Mouse (Mus musculus) midbrain, embryonic 16.5 days (tissue): ENCODE measurements at regions not wholly inside any gene's neighbourhood (a gene's known extent, or its start where the extent isn't known, plus 50 kb on each side); places are given as distances from the start of the nearest gene placed in this dataset.

Source experiments
- ATAC-seq: fragments of 200-750 bp; cut with Nextera tagmentation; 2 replicates; pipeline ENCODE4 v1.8.0; 2017; ENCODE audit warnings: moderate TSS enrichment
- H3K27ac ChIP-seq: fragments of 300-500 bp; sonication (generic); 2 replicates; pipeline ENCODE4 v1.5.1; 2014; ENCODE audit warnings: mild to moderate bottlenecking, low read length, mixed read lengths
- H3K27me3 ChIP-seq: fragments of 300-500 bp; sonication (generic); 2 replicates; pipeline ENCODE4 v1.6.1; 2014; ENCODE audit warnings: low read depth, low read length, mixed read lengths; ENCODE audit not compliant: control insufficient read depth, insufficient read depth
- H3K36me3 ChIP-seq: fragments of 300-500 bp; sonication (generic); 2 replicates; pipeline ENCODE4 v1.6.1; 2014; ENCODE audit warnings: mild to moderate bottlenecking, low read length, moderate library complexity, mixed read lengths; ENCODE audit not compliant: control insufficient read depth, insufficient read depth
- H3K4me1 ChIP-seq: fragments of 300-500 bp; sonication (generic); 2 replicates; pipeline ENCODE4 v1.6.1; 2014; ENCODE audit warnings: mild to moderate bottlenecking, low read length, mixed read lengths; ENCODE audit not compliant: control insufficient read depth, insufficient read depth
- H3K4me2 ChIP-seq: fragments of 300-500 bp; sonication (generic); 2 replicates; pipeline ENCODE4 v1.6.1; 2014; ENCODE audit warnings: mild to moderate bottlenecking, low read length, mixed read lengths
- H3K4me3 ChIP-seq: fragments of 300-500 bp; sonication (generic); 2 replicates; pipeline ENCODE4 v1.5.1; 2014; ENCODE audit warnings: low read depth, mild to moderate bottlenecking, low read length, moderate library complexity, mixed read lengths
- H3K9ac ChIP-seq: fragments of 300-500 bp; sonication (generic); 2 replicates; pipeline ENCODE4 v1.6.1; 2014; ENCODE audit warnings: low read depth, low read length, mixed read lengths
- H3K9me3 ChIP-seq: fragments of 300-500 bp; sonication (generic); replicated peaks from 2 replicates; pipeline ENCODE4 v1.6.1; 2014; ENCODE audit warnings: mild to moderate bottlenecking, low read length, mixed read lengths; ENCODE audit not compliant: control insufficient read depth, poor library complexity, severe bottlenecking
- WGBS: fragments of 180-500 bp; shearing (Covaris S2); extraction: QIAGEN DNeasy Blood & Tissue Kit; methylation state at CpG from one replicate; pipeline ENCODE4 v1.1.7; 2014; 5-methylcytosine and 5-hydroxymethylcytosine counted together

DNA sequence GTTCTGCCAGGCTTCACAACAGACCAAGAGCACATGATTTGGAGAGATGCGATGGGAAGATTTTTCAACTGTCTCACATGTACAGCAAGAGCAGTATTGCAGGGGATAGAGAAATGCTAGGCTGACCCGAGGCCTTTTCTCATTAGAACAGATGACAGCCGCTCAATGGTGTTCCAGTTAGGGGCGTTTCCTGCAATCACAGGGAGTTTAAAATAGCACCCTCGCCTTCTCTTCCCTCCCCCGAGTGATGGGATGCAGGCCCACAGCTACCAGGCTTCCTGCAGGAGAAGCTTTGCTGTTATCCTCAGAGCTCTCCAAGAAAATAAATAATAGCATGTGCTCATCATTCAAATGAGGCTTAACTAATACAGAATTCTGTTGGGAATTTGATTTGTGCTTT lies 526.9 kb upstream of the Tmem132c start:
- H3K27me3 ChIP-seq, result no peaks in the 10 kb centered on the region
- no peak overlapping the region for H3K4me2 ChIP-seq
- H3K9ac ChIP-seq, result no peak overlapping the region
- 72% methylated on average over 6 of the region's 6 CpGs for WGBS
- H3K9me3 ChIP-seq, result no peaks in the 10 kb centered on the region
- ATAC-seq, result no peak
- no peak overlapping the region for H3K4me3 ChIP-seq
- no peak overlapping the region for H3K27ac ChIP-seq
- no peaks in the 10 kb centered on the region for H3K36me3 ChIP-seq
- H3K4me1 ChIP-seq, result no peaks in the 10 kb centered on the region

DNA sequence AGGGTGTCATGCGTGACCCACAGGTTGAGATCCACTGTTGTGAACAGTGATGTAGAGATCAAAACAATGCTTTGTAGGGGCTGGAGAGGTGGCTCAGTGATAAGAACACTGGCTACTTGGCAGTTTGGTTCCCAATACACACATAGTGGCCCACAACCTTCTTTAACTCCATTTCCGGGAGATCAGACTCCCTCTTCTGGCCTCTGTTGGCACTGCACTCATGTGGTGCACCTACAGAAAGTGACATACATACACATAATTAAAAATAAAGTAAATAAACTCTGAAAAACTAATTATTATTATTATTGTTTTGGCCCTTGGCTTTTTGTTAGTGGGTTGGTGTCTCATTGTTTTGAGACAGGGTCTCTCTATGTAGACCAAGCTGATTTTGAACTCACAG lies 523.2 kb upstream of the Tmem132c start:
- H3K9ac ChIP-seq, result no peak overlapping the region

DNA sequence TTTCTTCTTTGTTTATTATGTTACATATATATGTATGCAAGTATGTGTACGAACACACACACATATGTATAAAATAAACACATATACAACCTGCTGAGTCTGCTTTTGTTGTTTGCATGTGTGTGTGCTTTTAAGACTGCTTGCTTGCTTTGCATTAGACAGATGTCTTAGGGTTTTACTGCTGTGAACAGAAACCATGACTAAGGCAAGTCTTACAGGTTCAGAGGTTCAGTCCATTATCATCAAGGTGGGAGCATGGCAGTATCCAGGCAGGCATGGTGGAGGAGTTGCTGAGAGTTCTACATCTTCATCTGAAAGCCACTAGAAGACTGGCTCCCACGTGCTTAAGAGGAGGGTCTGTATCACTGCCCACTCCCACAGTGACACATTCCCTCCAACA lies 520.3 kb upstream of the Tmem132c start:
- 84% methylated on average over 2 of the region's 2 CpGs for WGBS
- Histone ChIP-seq H3K36me3 (no peaks in the 10 kb centered on the region), H3K9me3 (no peaks in the 10 kb centered on the region), H3K4me1 (no peaks in the 10 kb centered on the region), H3K9ac (no peak overlapping the region), H3K27me3 (no peaks in the 10 kb centered on the region), H3K27ac (no peak overlapping the region), H3K4me3 (no peak overlapping the region), H3K4me2 (no peak overlapping the region)
- no peak for ATAC-seq

More for the DNA sequence above, 523.2 kb upstream of the Tmem132c start:
- H3K9me3 ChIP-seq, result no peaks in the 10 kb centered on the region
- H3K4me2 ChIP-seq, result no peak overlapping the region
- no peaks in the 10 kb centered on the region for H3K36me3 ChIP-seq
- H3K27me3 ChIP-seq, result no peaks in the 10 kb centered on the region
- H3K27ac ChIP-seq, result no peak overlapping the region
- 95% methylated on average over 2 of the region's 2 CpGs for WGBS
- H3K4me3 ChIP-seq, result no peak overlapping the region
- H3K4me1 ChIP-seq, result no peaks in the 10 kb centered on the region
- ATAC-seq, result no peak

DNA sequence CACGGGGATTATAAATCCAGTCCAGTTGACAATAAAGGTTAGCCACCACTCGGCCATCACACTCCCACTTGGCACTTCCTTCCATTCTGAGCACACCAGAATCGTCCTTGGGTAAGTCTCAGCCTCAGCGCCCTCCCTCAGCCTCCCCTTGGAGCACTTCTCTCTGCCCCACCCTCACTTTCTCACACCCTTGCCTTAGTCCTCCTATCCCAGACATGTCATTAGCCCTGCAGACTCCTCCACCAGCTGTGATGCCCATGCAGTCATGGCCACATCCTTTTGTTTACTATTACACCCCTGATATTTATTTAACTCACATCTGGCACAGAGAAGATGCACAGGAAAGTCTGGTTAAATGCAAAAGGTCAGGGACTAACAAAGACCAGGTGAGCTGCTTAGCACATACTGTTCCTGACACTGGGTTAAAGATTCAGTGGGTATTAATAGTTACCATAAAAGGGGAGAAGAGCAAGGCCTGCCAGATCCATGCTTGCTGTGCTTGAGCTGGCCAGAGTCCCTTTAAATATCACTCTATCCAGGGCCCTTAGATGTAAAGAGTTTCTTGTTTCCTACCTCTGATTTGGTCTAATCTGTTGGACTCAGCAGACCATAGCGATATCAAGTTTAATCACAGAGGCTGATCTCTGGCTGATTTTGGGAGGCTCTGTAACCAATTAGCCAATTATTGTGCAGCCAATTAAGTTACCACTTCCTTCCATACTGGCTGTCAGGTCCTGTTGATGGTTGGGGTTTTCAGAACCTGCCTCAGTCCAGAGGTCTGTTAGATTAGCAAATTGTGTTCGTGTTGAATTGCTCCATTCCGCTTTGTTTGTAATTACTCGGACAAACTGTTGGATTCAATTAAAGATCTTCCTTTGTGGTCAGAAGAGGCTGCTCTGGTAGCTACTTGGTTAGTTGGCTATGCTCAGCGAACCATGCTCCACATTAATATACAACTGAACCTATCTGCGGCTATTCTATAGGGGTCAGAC lies 518.0 kb upstream of the Tmem132c start:
- no peak for ATAC-seq
- Histone ChIP-seq H3K4me1 (no peaks in the 10 kb centered on the region), H3K27ac (no peak overlapping the region), H3K9me3 (no peaks in the 10 kb centered on the region), H3K36me3 (no peaks in the 10 kb centered on the region), H3K9ac (no peak overlapping the region), H3K4me3 (no peak overlapping the region), H3K27me3 (no peaks in the 10 kb centered on the region), H3K4me2 (no peak overlapping the region)
- 67% methylated on average over 10 of the region's 10 CpGs for WGBS

DNA sequence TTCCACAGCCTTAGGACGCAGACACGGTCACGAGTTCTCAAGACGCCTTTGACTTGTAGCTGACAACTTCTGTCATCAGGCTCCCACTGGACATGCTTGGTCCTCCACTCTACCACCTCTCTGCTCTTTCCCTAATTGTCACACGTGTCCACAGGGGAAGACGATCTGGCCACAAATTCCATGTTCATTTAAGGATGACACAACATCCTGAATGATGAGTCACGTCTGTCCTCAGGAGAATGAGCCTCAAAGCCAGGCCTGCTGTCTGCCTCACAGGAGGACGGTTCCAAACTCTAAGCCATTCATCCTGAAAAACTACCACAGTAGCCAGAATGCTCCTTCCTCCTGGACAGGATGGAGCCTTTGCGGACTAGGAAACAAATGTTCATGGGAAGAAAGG lies 517.3 kb upstream of the Tmem132c start:
- no peak overlapping the region for H3K27ac ChIP-seq
- H3K4me3 ChIP-seq, result no peak overlapping the region
- H3K27me3 ChIP-seq, result no peaks in the 10 kb centered on the region
- H3K4me2 ChIP-seq, result no peak overlapping the region
- H3K36me3 ChIP-seq, result no peaks in the 10 kb centered on the region
- 90% methylated on average over 9 of the region's 9 CpGs for WGBS
- H3K4me1 ChIP-seq, result no peaks in the 10 kb centered on the region
- ATAC-seq, result no peak
- H3K9me3 ChIP-seq, result no peaks in the 10 kb centered on the region
- no peak overlapping the region for H3K9ac ChIP-seq

DNA sequence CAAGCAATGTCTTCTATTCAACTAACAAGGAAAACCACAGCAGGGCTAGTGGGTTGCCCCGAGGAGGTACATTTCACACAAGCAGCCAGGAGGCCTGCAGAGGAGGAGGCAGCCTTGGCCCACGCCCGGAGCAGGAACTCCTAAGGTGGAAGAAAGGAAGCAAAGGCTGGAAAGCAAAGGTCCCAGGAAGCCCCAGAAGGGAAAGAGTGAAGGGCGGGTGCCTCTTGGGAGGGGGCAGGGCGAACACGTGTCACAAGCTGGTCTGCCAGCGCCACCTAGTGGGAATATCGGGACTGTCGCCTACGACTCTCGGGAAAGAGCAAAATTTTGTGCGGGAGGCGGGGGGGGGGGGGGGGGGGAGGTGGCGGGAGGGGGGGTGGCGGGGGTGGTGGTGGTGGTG lies 508.1 kb upstream of the Tmem132c start:
- WGBS, result 4% methylated on average over 5 of the region's 15 CpGs
- H3K36me3 ChIP-seq, result no peaks in the 10 kb centered on the region
- H3K9me3 ChIP-seq, result no peaks in the 10 kb centered on the region
- ATAC-seq, result no peak
- peak overlapping the region; percentile 76; the same call in 1 of the 2 replicates for H3K27ac ChIP-seq
- H3K9ac ChIP-seq, result peak overlapping the region; percentile 54; the same call in 1 of the 2 replicates
- peak overlapping the region; percentile 51 for H3K4me2 ChIP-seq
- H3K4me3 ChIP-seq, result peak overlapping the region; percentile 26; the same call in 1 of the 2 replicates
- H3K4me1 ChIP-seq, result no peaks in the 10 kb centered on the region
- H3K27me3 ChIP-seq, result no peaks in the 10 kb centered on the region

DNA sequence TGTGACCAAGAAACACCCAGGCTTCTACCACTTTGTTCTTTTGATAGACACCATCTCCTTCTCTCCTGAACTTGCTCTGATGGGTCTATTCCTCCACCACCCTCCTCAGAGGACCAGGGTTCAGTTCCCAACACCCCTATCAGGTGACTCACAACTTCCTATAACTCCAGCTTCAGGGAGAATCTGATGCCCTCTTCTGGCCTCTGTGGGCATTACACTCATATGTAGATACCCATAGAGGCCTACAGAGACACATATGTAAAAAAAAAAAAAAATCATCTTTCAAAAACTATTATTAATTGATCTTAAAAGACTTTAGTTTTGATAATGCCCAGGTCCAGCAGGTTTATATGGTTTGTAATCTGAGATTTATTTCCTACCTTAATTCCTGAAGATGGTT lies 505.9 kb upstream of the Tmem132c start:
- Histone ChIP-seq H3K9me3 (no peaks in the 10 kb centered on the region), H3K27ac (no peak overlapping the region), H3K36me3 (no peaks in the 10 kb centered on the region), H3K27me3 (no peaks in the 10 kb centered on the region), H3K4me1 (no peaks in the 10 kb centered on the region), H3K9ac (no peak overlapping the region), H3K4me2 (no peak overlapping the region), H3K4me3 (no peak overlapping the region)
- ATAC-seq, result no peak

DNA sequence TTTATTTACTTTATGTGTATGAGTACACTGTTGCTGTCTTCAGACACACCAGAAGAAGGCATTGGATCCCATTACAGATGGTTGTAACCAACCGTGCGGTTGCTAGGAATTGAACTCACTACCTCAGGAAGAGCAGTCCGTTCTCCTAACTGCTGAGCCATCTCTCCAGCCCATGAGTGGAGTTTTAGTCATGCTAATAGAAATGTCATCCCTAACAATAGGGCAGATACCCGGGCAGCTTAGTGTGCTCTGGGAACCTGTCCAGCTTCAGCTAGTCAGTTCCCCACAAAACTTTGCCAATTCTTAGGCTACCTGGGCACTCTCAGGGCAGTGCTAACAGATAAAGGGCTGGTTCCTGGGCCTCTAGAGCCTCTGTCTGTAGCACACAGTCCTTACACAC lies 503.9 kb upstream of the Tmem132c start:
- WGBS, result 67% methylated on average over 4 of the region's 4 CpGs
- no peaks in the 10 kb centered on the region for H3K36me3 ChIP-seq

DNA sequence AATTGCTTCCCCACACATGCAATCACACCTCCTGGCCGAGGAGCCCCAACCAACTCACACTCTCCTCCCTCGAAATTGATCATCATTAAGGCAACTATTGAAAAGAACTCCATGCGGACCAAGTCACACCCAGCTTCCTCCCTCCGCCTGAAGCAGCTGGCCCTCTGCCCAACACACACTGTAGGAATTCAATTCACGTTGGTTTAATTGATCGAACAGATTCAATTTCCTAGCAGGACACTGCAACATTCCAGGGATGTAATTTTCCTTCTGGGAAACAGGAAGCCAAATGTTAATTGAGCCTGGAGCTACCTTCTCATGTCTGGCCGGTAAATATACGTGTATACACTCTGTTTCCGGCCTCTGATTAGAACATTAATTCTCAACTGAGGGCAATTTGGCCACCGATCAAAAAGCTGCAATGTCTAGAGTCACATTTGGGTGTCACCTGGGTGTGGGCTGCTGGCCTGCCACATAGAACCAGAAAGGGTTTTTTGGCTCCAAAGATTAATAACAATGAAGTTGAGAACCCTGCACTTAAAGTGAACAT lies 500.7 kb upstream of the Tmem132c start:
- Histone ChIP-seq H3K4me1 (no peaks in the 10 kb centered on the region), H3K4me2 (no peak overlapping the region), H3K9me3 (no peaks in the 10 kb centered on the region), H3K27ac (no peak overlapping the region), H3K9ac (no peak overlapping the region), H3K4me3 (no peak overlapping the region), H3K27me3 (no peaks in the 10 kb centered on the region), H3K36me3 (no peaks in the 10 kb centered on the region)
- WGBS, result 55% methylated on average over 10 of the region's 10 CpGs
- ATAC-seq, result no peak

More for the DNA sequence above, 503.9 kb upstream of the Tmem132c start:
- no peak overlapping the region for H3K4me3 ChIP-seq
- ATAC-seq, result no peak
- no peak overlapping the region for H3K9ac ChIP-seq
- no peaks in the 10 kb centered on the region for H3K9me3 ChIP-seq
- no peak overlapping the region for H3K4me2 ChIP-seq
- H3K4me1 ChIP-seq, result no peaks in the 10 kb centered on the region
- no peak overlapping the region for H3K27ac ChIP-seq
- H3K27me3 ChIP-seq, result no peaks in the 10 kb centered on the region
